Mouse (Mus musculus) small intestine, adult 10 weeks (tissue): ENCODE measurements around the gene Gm10382. TPM values are rescaled to one million over a fixed set of nuclear protein-coding genes. Genes with fewer than 3 reads are reported as not detected.

Experiments
- polyA plus RNA-seq: library from polyadenylated mRNA; stranded (reverse); fragments of 350-450 nt; fragmentation: Illumina TruSeq; extraction: RNeasy Lipid Tissue Mini Kit (QIAGEN cat#74804); gene quantifications from one replicate; pipeline ENCODE4 v1.2.3, GENCODE M21; 2014; ENCODE audit warnings: low replicate concordance

Gm10382 gene
- not detected for polyA plus RNA-seq

DNA sequence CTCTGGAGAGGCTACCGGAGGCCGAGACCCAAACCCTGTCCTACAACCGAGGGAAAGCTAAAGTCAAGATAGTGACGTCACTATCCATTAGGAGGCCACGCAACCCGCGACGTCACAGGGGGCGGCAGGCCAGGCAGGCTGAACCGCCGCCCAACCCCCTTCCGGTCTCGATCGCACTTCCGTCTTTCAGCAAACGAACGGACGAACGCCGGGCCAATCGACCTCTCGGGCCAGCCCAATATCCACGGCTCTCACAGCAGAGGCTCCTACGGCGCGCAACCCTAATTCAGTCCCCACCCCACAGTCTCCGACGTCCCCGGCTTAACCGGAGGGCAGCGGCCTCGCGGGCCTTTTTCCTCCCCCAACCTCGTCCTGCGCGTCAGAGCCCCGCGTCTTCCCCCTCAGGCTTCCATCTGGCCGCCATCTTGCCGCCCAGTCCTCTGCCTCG, at the start of gene Gm10382:
Gene Gm10382 (plus strand): TSS at position 192 of the 448 bp plus-strand sequence.

DNA sequence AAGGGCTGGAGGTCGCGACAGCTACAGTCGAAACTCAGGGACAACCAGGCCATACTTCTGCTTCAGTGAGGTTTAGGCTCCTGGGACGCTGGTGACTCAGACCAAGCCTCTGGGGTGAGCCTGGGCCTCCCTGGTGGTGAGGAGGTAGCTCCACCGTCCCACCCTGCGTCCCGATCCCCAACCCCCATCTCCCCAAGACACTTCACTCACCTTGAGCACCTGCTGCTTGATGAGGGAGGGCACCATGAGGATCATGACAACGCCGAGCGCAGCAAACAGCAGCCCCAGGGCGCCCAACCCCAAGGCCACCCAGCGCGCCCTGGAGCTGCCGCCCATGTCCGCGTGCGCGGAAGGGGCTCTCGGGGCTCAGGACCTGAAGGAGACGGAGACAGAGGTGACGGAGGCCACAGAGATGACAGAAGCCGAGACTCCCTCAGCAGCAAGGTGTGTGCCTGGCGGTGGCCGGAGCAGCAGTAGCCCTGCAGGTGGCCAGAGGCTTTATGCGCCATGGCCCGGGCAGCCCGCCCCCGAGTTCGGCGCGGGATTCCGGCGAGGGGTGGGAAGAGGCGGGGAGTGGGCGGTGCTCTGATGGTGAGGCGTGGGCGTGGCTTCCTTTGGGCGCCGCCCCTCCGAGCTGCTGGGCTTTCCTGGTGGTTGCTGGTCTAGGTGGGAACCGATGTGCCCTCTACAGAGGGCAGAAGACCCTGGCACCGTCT, 48.4 kb upstream of the Gm10382 start, which contains the start of gene Scarb1:
Gene Scarb1 (minus strand): TSS at position 548 of the 716 bp plus-strand sequence.

GRCm38 (mm10) chr5:125389579-125390441, 688 bp downstream of the Gm10382 start, which contains the start of gene Ubc:
TSS of gene Ubc (minus strand) at chr5:125390202.

DNA sequence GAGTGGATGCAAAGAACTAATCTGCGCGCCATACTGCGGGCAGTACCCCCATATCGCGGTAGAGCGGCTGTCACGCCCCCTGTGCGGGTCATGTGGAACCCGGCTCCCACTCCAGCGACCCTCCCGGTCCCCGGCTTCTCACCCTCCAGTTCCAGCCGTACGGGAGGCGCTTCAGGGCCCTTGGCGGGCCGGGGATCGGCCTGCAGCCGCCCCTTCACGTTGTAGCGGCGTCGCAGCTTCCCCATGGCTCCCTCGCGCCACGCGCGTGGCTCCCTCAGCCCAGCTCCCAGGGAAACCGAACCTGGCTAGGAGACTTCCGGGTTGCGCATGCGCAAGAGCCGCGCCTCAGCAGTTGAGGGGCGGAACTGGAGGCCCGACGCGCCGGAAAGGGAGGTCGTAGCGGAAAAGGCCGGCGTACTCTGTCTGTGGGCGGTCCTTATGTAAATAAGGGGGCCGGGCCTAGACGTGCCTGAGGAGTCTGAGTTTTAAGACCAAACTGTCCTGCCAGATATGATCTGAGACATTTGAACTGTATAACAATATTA, 44.7 kb downstream of the Gm10382 start, which contains the start of gene Dhx37:
Gene Dhx37 (minus strand): TSS at position 329 of the 545 bp plus-strand sequence.

Other genes with a start within 250 kb of the Gm10382 start
- gene Ncor2, start 210.1 kb upstream of the Gm10382 start, polyA plus RNA-seq = not detected
- 1.9 TPM for gene Scarb1, start 48.2 kb upstream of the Gm10382 start, polyA plus RNA-seq
- 9.7 TPM for gene Ubc, start 880 bp downstream of the Gm10382 start, polyA plus RNA-seq
- gene Dhx37, start 44.8 kb downstream of the Gm10382 start, polyA plus RNA-seq = 2.7 TPM
- gene Bri3bp, start 52.2 kb downstream of the Gm10382 start, polyA plus RNA-seq = 15.9 TPM
- 1.2 TPM for gene Aacs, start 86.5 kb downstream of the Gm10382 start, polyA plus RNA-seq
- 0.07 TPM for gene Tmem132b, start 142.5 kb downstream of the Gm10382 start, polyA plus RNA-seq